Mouse (Mus musculus): ENCODE measurements around the gene Kcnc1.

The Kcnc1 gene

GRCm38 (mm10) chr7:46477456-46477855 is 81.2 kb downstream of the Kcnc1 start:
- no peak for DNase-seq

DNA sequence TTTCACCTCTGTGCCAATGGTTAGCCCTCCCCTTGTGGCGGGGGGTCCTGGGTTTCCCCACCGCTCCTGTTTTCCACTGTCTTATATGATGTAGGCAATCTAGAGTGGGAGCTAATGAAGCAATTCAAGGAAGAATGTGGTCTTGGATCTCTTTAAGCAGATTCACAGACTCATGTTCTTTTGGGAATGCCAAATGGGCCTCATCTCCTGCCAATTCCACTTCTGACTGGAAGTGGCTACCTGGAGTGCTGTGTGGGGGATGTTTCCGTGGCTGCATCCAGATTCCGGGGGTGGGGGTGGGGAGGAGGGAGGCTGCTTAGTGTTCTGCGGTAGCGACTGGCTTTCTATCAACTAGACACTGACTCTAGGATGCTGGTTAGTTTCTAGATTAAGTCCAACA is 83.5 kb downstream of the Kcnc1 start:
- DNase-seq, result no peak

- peak; percentile 33 for DNase-seq
Observed at GRCm38 (mm10) chr7:46482099-46482531, 85.8 kb downstream of the Kcnc1 start.

GRCm38 (mm10) chr7:46483050-46483449 is 86.8 kb downstream of the Kcnc1 start:
- DNase-seq, result no peak

GRCm38 (mm10) chr7:46484223-46484622 is 87.9 kb downstream of the Kcnc1 start:
- no peak for DNase-seq

- no peak for DNase-seq
Observed at GRCm38 (mm10) chr7:46486761-46487160, 90.5 kb downstream of the Kcnc1 start.

DNA sequence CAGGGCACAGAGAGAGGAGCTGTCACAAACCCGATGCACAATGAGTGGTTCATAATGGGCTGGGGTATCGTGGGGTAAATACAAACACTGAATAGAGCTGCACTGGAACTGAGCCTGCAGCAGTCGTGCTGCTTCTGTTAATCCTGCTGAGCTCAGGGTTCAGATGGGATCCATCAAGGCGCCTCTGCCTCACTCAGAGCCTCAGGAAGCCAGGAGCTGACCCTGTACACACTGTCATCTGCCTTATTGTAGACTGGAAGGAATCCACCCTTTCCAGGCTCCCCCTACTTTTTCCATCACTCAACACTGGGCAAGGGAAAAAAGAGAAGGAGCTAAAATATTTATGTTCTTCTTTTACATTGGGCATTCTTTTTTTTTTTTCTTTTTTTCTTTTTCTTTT is 91.1 kb downstream of the Kcnc1 start:
- no peak for DNase-seq

All from lung, postnatal 36 days (tissue).